Mouse (Mus musculus): ENCODE data around the gene Prss2.

DNA sequence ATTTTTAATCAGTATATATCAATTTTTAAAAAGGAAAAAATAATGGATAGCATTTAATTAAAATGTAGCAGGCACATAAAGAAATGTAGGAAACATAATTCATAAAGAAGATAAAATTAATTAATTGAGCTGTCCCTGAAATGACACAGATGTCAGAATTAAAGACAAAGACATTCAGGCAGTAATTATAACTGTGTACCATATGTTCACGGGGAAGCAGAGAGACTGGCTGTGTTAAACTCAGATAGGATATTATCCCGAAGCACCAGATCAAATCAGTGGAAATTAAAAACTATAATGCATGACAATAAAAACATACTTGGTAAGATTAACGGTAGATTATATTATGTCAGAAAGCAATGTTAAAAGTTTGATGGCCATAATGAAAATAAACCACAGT is 47.5 kb downstream of the Prss2 start:
- no peak for TF ChIP-seq CTCF (IDR thresholded peaks at IDR 0.05; ENCODE audit: insufficient read depth, low read length)
- no peak for TF ChIP-seq POLR2A (IDR thresholded peaks at IDR 0.05; ENCODE audit: borderline replicate concordance, extremely low read depth, low read depth, low read length)

Data from lung, adult 2 months (tissue).